Mouse (Mus musculus): ENCODE data around the gene Btbd35f12. TPM values are rescaled to one million over a fixed set of nuclear protein-coding genes. Genes with fewer than 3 reads are reported as not detected.

Gene Btbd35f12
- polyA plus RNA-seq (2015; fragmentation: Illumina TruSeq; extraction: RNeasy Lipid Tissue Mini Kit (QIAGEN cat#74804); ENCODE audit: low read depth, low replicate concordance): not detected

GRCm38 (mm10) chrX:33313079-33313478 is at the start of gene Btbd35f12:
Gene Btbd35f12 (plus strand): TSS chrX:33313379.

Other genes starting within 250 kb of the Btbd35f12 start
- gene Spin2-ps6, start 78.5 kb upstream of the Btbd35f12 start, polyA plus RNA-seq (2015; fragmentation: Illumina TruSeq; extraction: RNeasy Lipid Tissue Mini Kit (QIAGEN cat#74804); ENCODE audit: low read depth, low replicate concordance): not detected

Data from brain, adult 10 weeks (tissue).